9 mouse cellular contexts compared by ENCODE assay signal in the genomic region with DNA sequence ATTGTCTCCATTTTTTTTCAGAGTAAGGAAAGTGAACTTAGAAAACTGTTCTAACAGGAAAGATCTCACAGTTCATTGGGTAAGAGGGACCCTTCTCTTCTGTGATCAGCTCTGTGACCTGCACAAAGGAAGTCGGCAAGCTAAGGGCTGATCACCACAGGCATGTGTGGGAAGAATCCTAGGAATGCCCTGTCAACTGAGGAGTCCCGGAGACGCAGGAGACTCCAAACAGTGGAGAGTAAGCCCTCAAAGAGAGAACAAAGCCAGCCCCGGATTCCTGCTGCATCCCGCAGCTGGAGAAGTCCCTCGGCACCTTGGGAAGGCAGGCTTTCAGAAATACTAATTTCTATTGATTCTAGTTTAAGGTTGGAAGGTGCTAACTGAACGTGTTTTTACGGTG. TPM values are rescaled to one million over a fixed set of nuclear protein-coding genes. Genes with fewer than 3 reads are reported as not detected.
A peak's percentile ranks its signal among the peaks of the same experiment; 100 is the strongest.
DNase-seq lines count a peak whose midpoint lies in the region; ATAC-seq and TF ChIP-seq lines count a peak whose summit lies in the region.
"Had no signal": no experiment of that assay in that cellular context is flagged by ENCODE, and none has a peak within 500 bp of the region (broad histone marks: within the 10 kb centered on the region; RNA-seq: fewer than 3 reads in every experiment).

No protein-coding gene starts in this region.

- TF ChIP-seq CTCF in lung, adult 2 months (IDR thresholded peaks at IDR 0.05; ENCODE audit: insufficient read depth, low read length): no peak
- no peak for TF ChIP-seq CTCF in hindbrain, postnatal 0 days (IDR thresholded peaks at IDR 0.05; ENCODE audit: low read depth)
- no peak for TF ChIP-seq CTCF in liver, postnatal 0 days (IDR thresholded peaks at IDR 0.05; ENCODE audit: low read depth)
- no peak for TF ChIP-seq CTCF in small intestine, adult 2 months (IDR thresholded peaks at IDR 0.05; ENCODE audit: extremely low read depth, insufficient read length, insufficient replicate concordance, low read depth, low read length)

- no peaks in the 10 kb centered on the region for H3K9me3 ChIP-seq in hindbrain, postnatal 0 days (ENCODE audit: low read length)
- H3K9me3 ChIP-seq in liver, postnatal 0 days (ENCODE audit: low read length): no peaks in the 10 kb centered on the region

- H3K36me3 ChIP-seq in hindbrain, postnatal 0 days (ENCODE audit: insufficient read depth, low read length): no peaks in the 10 kb centered on the region
- H3K36me3 ChIP-seq in liver, postnatal 0 days (replicated peaks; ENCODE audit: insufficient read depth, low read length): 0 out of 2 replicates have a peak, but pooled peaks cover 3% of the 10 kb centered on the region
- H3K36me3 ChIP-seq in small intestine, adult 2 months (ENCODE audit: control insufficient read depth, insufficient read depth, low read length): peaks cover 10% of the 10 kb centered on the region

- peak; percentile 10 to 30 for DNase-seq in lung, adult 18-20 months
- no peak for DNase-seq in lung, adult 2 months
- DNase-seq in hindbrain, postnatal 0 days (ENCODE audit: low spot score): peak; percentile 16
- no peak for DNase-seq in liver, postnatal 0 days
- no peak for DNase-seq in c-Kit-positive CD71-positive TER-119-positive erythroid progenitor cells, embryonic 14.5 days (ENCODE audit: low spot score)
- no peak for DNase-seq in thymus, postnatal 10 days (ENCODE audit: low spot score in 2 of 2)

- no peak for TF ChIP-seq POLR2A in lung, adult 2 months (IDR thresholded peaks at IDR 0.05; ENCODE audit: borderline replicate concordance, extremely low read depth, low read depth, low read length)
- no peak for TF ChIP-seq POLR2A in small intestine, adult 2 months (IDR thresholded peaks at IDR 0.05; ENCODE audit: low read depth, low read length)

- TF ChIP-seq EP300 in liver, postnatal 0 days (IDR thresholded peaks at IDR 0.05; ENCODE audit: low read depth): no peak

- H3K9ac ChIP-seq in hindbrain, postnatal 0 days (replicated peaks; ENCODE audit: low read length): peak overlapping the region; percentile 22; the same call in 1 of the 2 replicates
- peak overlapping the region; percentile 30 for H3K9ac ChIP-seq in liver, postnatal 0 days (replicated peaks)

- H3K4me2 ChIP-seq in hindbrain, postnatal 0 days (ENCODE audit: low read depth, low read length): peak overlapping the region; percentile 51
- H3K4me2 ChIP-seq in liver, postnatal 0 days (ENCODE audit: low read depth, low read length): peak overlapping the region; percentile 61

- peaks cover 12% of the 10 kb centered on the region for H3K4me1 ChIP-seq in lung, adult 2 months (ENCODE audit: control insufficient read depth, insufficient read depth, low read length)
- H3K4me1 ChIP-seq in hindbrain, postnatal 0 days (ENCODE audit: insufficient read depth, low read length): peaks cover 15% of the 10 kb centered on the region; the same call in 1 of the 2 replicates
- H3K4me1 ChIP-seq in liver, postnatal 0 days (ENCODE audit: insufficient read depth): peaks cover 29% of the 10 kb centered on the region; the same call in 1 of the 2 replicates
- peaks cover 35% of the 10 kb centered on the region; the same call in 1 of the 2 replicates for H3K4me1 ChIP-seq in small intestine, adult 2 months (ENCODE audit: control insufficient read depth, insufficient read depth, insufficient read length, low read length)

- peak overlapping the region; percentile 22; the same call in 1 of the 2 replicates for H3K27ac ChIP-seq in hindbrain, postnatal 0 days
- peak overlapping the region; percentile 23; the same call in 1 of the 2 replicates for H3K27ac ChIP-seq in liver, postnatal 0 days (ENCODE audit: low read depth)
- peak overlapping the region; percentile 74 for H3K27ac ChIP-seq in small intestine, adult 2 months (ENCODE audit: insufficient read depth, low read depth, low read length)

- H3K4me3 ChIP-seq in lung, adult 2 months (replicated peaks; ENCODE audit: extremely low read depth, low read depth, low read length): no peak overlapping the region
- peak overlapping the region; percentile 24 for H3K4me3 ChIP-seq in hindbrain, postnatal 0 days (ENCODE audit: low read length)
- H3K4me3 ChIP-seq in liver, postnatal 0 days (ENCODE audit: low read depth, low read length): 0 out of 2 replicates have a peak overlapping the region, but pooled peaks have one; percentile 11
- H3K4me3 ChIP-seq in small intestine, adult 2 months (ENCODE audit: low read depth, low read length): peak overlapping the region; percentile 18; the same call in 1 of the 2 replicates

- WGBS in lung, adult 2 months: 18% methylated on average over 8 of the region's 8 CpGs
- WGBS in hindbrain, postnatal 0 days: 7% methylated on average over 8 of the region's 8 CpGs
- WGBS in liver, postnatal 0 days (ENCODE audit: insufficient replicate concordance): 33% methylated on average over 8 of the region's 8 CpGs
- 20% methylated on average over 8 of the region's 8 CpGs for WGBS in small intestine, adult 2 months

- no peak for ATAC-seq in hindbrain, postnatal 0 days
- ATAC-seq in liver, postnatal 0 days: no peak
- ATAC-seq in monocyte, adult 5-6 weeks (replicated peaks; ENCODE audit: insufficient number of reproducible peaks, low FRiP score, low TSS enrichment, poor library complexity, severe bottlenecking): no peak

- no peaks in the 10 kb centered on the region for H3K27me3 ChIP-seq in hindbrain, postnatal 0 days (ENCODE audit: insufficient read depth, low read length)
- no peaks in the 10 kb centered on the region for H3K27me3 ChIP-seq in liver, postnatal 0 days (ENCODE audit: insufficient read depth, low read length)
- H3K27me3 ChIP-seq in small intestine, adult 2 months (ENCODE audit: control insufficient read depth, insufficient read depth, low read length): no peaks in the 10 kb centered on the region

RNA-seq across cellular contexts. Expression of a gene that starts 8.4 kb away (rescaled TPM):
- polyA plus RNA-seq in lung, adult 2 months (2012; rRNA removed): 1.3 and 4.3 TPM in 2 replicates
- total RNA-seq in hindbrain, postnatal 0 days (2014; rRNA removed): 41.5 and 43.1 TPM in 2 replicates
- 57.9 and 60.1 TPM in 2 replicates for polyA plus RNA-seq in hindbrain, postnatal 0 days (2015; fragmentation: Nextera tagmentation; extraction: Ambion mirVana)
- 12.1 and 13.6 TPM in 2 replicates for polyA plus RNA-seq in liver, postnatal 0 days (2015; fragmentation: Nextera tagmentation; extraction: Ambion mirVana)
- polyA plus RNA-seq in small intestine, adult 2 months (2012; rRNA removed): 0.42 and 0.62 TPM in 2 replicates
- total RNA-seq in monocyte, adult 5-6 weeks (2017): 6.2 to 29.4 TPM (median 22.7 TPM) in 3 replicates
- total RNA-seq: MEL had no signal

Comparison
In these comparisons a context has a peak if more than half of its experiments do, and no peak if none do; other contexts are left out.
1. DNase-seq: peak in lung, adult 18-20 months (2 of 2) and hindbrain, postnatal 0 days (single experiment); none in lung, adult 2 months (single experiment), liver, postnatal 0 days (single experiment), c-Kit-positive CD71-positive TER-119-positive erythroid progenitor cells, embryonic 14.5 days (single experiment) and thymus, postnatal 10 days (0 of 2).
2. H3K27ac ChIP-seq: peak in every context shown above with its lines; median percentile 74 in small intestine, adult 2 months; 23 in liver, postnatal 0 days; 22 in hindbrain, postnatal 0 days.